Mouse (Mus musculus) forebrain, embryonic 13.5 days (tissue): ENCODE results near the gene Asb7. TPM values are rescaled to one million over a fixed set of nuclear protein-coding genes. Genes with fewer than 3 reads are reported as not detected.
A peak's percentile ranks its signal among the peaks of the same experiment; 100 is the strongest.

Source experiments
- ATAC-seq: fragments of 200-750 bp; cut with Nextera tagmentation; 2 replicates; pipeline ENCODE4 v1.8.0; 2017
- H3K27ac ChIP-seq: fragments of 300-500 bp; sonication (generic); 2 replicates; pipeline ENCODE4 v1.5.1; 2015; ENCODE audit warnings: inconsistent platforms, mild to moderate bottlenecking, moderate library complexity
- H3K27me3 ChIP-seq: fragments of 300-500 bp; sonication (generic); 2 replicates; pipeline ENCODE4 v1.6.1; 2015; ENCODE audit warnings: mild to moderate bottlenecking, inconsistent platforms
- H3K36me3 ChIP-seq: fragments of 300-500 bp; sonication (generic); 2 replicates; pipeline ENCODE4 v1.6.1; 2015; ENCODE audit warnings: mild to moderate bottlenecking, inconsistent platforms; ENCODE audit not compliant: poor library complexity, severe bottlenecking
- H3K4me1 ChIP-seq: fragments of 300-500 bp; sonication (generic); 2 replicates; pipeline ENCODE4 v1.6.1; 2015; ENCODE audit warnings: inconsistent platforms
- H3K4me2 ChIP-seq: fragments of 300-500 bp; sonication (generic); 2 replicates; pipeline ENCODE4 v1.6.1; 2015; ENCODE audit warnings: inconsistent platforms, mild to moderate bottlenecking, moderate library complexity
- H3K4me3 ChIP-seq: fragments of 300-500 bp; sonication (generic); 2 replicates; pipeline ENCODE4 v1.5.1; 2015; ENCODE audit warnings: mild to moderate bottlenecking, inconsistent platforms
- H3K9ac ChIP-seq: fragments of 300-500 bp; sonication (generic); 2 replicates; pipeline ENCODE4 v1.6.1; 2015; ENCODE audit warnings: mild to moderate bottlenecking, inconsistent platforms
- H3K9me3 ChIP-seq: fragments of 300-500 bp; sonication (generic); replicated peaks from 2 replicates; pipeline ENCODE4 v1.6.1; 2016; ENCODE audit warnings: inconsistent platforms
- WGBS: fragments of 180-500 bp; shearing (Covaris S2); methylation state at CpG from one replicate; pipeline ENCODE4 v1.1.7; 2015; 5-methylcytosine and 5-hydroxymethylcytosine counted together
- polyA plus RNA-seq: library from polyadenylated mRNA; unstranded; fragments of >200 nt; fragmentation: Nextera tagmentation; extraction: Ambion mirVana; gene quantifications from 2 replicates; pipeline ENCODE4 v1.2.1, GENCODE M21; 2015

The Asb7 gene
- 16.1 and 16.8 TPM in 2 replicates for polyA plus RNA-seq

DNA sequence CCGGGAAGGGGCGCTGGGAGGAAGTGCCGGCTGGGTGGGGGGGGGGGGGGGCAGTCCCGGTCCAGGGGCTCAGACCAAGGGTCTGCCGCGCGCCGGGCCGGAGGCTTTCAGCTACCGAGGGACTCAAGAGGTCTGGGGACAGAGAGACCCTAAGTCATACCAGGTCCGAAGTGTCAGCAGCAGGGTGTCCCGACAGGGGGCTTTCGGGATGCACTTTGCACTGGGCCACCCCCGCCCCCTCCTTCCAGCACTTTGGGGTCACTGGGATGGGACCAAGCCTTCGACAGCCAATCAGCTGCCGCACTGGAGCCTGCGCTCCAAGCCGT is at the start of gene Asb7:
Asb7 (minus strand) TSS at position 303 of the 326 bp plus-strand sequence.
- peak within 1 kb of the TSS; percentile 94 for H3K27ac ChIP-seq
- ATAC-seq, result no peak; the same call in 1 of the 2 replicates
- H3K9ac ChIP-seq, result peak within 1 kb of the TSS; percentile 84
- H3K27me3 ChIP-seq, result no peaks in the 10 kb centered on the region
- peak within 1 kb of the TSS; percentile 97 for H3K4me2 ChIP-seq
- H3K4me3 ChIP-seq, result peak within 1 kb of the TSS; percentile 77
- H3K4me1 ChIP-seq, result peaks cover 17% of the 10 kb centered on the region
- no peaks in the 10 kb centered on the region for H3K9me3 ChIP-seq
- no peaks in the 10 kb centered on the region for H3K36me3 ChIP-seq
- 0% methylated on average over 13 of the region's 18 CpGs for WGBS

DNA sequence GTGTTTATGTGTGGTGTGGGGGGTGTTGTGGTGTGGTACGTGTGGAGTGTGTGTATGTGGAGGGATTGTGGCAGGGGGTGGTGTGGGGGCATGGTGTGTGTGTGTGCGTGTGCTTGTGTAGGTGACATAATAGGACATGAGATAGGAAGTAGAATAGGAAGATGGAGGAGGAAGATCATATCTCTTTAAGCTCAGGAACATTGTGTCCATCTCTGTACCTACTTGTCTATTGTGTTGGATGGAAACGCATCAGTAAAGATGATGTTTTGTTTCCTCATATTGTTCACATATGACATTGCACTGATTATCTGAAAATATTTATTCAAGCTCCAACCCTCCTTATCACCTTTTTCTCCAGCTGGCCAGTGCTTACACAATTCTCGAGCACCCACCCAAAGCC is 48.0 kb upstream of the Asb7 start:
- Histone ChIP-seq H3K27ac (no peak overlapping the region), H3K36me3 (no peaks in the 10 kb centered on the region), H3K4me3 (no peak overlapping the region), H3K4me1 (no peaks in the 10 kb centered on the region), H3K4me2 (no peak overlapping the region), H3K9ac (no peak overlapping the region), H3K27me3 (no peaks in the 10 kb centered on the region), H3K9me3 (no peaks in the 10 kb centered on the region)
- no peak for ATAC-seq
- WGBS, result 84% methylated on average over 4 of the region's 4 CpGs

DNA sequence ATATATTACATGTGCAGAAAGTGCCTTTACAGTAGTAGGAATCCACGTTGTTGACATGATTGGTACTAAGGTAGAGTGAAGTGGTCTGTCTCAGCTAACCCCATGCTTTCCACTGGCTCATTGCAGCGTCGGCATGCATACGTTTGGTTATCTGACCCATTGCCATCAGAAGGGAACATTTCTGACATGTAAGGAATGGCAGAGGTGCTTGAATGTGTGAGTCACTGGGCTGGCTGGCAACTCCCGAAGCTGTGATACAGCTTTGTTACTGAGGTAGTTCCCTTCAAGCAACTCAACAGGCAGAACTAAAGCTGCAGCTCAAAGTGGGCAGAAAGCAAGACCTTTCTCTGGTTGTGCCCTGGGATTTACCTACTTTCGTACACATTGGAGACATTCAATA is 45.6 kb upstream of the Asb7 start:
- Histone ChIP-seq H3K27me3 (no peaks in the 10 kb centered on the region), H3K4me3 (no peak overlapping the region), H3K4me2 (no peak overlapping the region), H3K9me3 (no peaks in the 10 kb centered on the region), H3K9ac (no peak overlapping the region), H3K36me3 (no peaks in the 10 kb centered on the region), H3K27ac (no peak overlapping the region), H3K4me1 (no peaks in the 10 kb centered on the region)
- ATAC-seq, result no peak
- 91% methylated on average over 6 of the region's 6 CpGs for WGBS

DNA sequence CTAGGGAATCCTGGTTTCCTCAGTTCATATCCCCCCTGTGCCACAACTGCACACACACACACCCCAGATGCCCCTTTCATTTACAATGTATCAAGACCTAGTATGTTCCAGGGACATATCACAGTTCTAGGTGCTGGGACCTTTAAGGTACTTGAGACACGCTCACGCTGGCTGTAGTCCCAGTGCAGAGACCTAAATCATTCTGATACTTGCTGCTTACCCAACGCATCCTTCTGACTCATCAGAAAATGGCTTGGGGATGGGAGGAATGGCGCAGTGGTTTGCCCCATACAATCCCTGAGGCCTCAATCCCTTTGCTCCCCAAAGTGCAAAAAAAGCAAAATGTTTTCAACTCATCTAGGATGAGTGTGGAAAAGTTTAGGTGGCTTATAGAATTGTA is 45.1 kb upstream of the Asb7 start:
- no peak for ATAC-seq
- no peak overlapping the region for H3K4me2 ChIP-seq
- no peaks in the 10 kb centered on the region for H3K9me3 ChIP-seq
- 95% methylated on average over 4 of the region's 4 CpGs for WGBS
- no peak overlapping the region for H3K9ac ChIP-seq
- no peaks in the 10 kb centered on the region for H3K27me3 ChIP-seq
- no peaks in the 10 kb centered on the region for H3K4me1 ChIP-seq
- H3K27ac ChIP-seq, result no peak overlapping the region
- no peaks in the 10 kb centered on the region for H3K36me3 ChIP-seq
- no peak overlapping the region for H3K4me3 ChIP-seq

DNA sequence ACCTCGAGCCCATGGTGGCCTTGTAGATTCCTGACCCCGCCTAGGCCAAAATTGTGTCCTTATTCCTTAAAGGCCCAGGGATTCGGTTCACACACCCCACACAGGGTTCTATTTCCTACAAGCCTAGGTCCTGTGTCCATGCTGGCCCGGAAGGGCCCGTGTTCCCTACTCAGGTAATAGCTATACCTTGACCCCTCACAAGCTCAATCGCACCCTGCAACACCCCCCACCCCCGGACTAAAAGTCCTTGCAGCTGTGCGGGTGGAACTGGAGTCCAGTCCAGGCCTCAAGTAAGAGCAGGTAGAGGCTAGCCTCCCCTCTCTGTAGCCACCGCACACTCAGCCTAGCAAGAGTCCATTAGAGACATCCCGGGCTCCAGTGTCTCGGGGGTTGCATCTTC is 44.5 kb upstream of the Asb7 start:
- 90% methylated on average over 11 of the region's 11 CpGs for WGBS

DNA sequence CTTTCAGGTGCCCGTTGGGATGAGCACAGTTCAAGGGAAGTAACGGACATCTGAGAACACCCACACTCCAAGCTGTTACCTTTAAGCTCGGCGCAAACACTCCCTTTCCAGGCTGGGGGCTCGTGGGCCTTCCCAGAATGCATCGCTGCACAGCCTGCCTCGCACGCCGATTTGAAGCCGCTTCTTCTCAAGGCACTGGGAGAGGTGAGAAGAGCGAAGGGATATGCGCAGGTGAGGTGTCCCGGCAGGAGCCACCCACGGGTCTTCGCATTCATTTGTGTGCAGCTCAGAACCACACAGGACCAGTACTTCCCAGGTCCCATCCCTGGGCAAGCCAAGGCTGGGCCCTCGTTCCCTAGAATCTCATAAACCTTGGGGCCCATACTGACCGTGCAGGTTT is 44.0 kb upstream of the Asb7 start:
- 93% methylated on average over 17 of the region's 17 CpGs for WGBS
- ATAC-seq, result no peak

More for the DNA sequence above, 44.5 kb upstream of the Asb7 start:
- Histone ChIP-seq H3K4me1 (no peaks in the 10 kb centered on the region), H3K27ac (no peak overlapping the region), H3K4me3 (no peak overlapping the region), H3K9ac (no peak overlapping the region), H3K36me3 (no peaks in the 10 kb centered on the region), H3K27me3 (no peaks in the 10 kb centered on the region), H3K4me2 (no peak overlapping the region), H3K9me3 (no peaks in the 10 kb centered on the region)
- ATAC-seq, result no peak

DNA sequence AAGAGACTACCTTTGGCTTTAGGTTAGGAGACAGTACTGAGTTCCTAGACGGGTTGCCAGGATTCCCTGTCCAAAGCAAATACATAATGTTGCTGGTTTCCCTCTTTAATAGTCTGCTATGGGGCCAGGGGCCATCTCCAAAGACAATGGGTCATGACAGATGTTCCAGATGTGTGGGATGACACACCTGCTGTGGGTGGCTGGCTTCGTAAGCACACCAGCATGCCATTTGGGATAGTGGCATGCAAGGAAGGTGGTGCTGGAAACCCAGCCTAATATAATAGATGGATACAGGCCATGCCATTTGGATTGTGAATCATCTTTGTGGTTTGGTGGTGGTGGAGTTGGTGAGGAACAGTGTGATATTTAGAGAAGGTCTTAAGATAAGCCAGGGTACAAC is 39.8 kb upstream of the Asb7 start:
- H3K27me3 ChIP-seq, result no peaks in the 10 kb centered on the region
- WGBS, result 84% methylated on average over 2 of the region's 2 CpGs
- no peak for ATAC-seq

More for the DNA sequence above, 44.0 kb upstream of the Asb7 start:
- Histone ChIP-seq H3K4me3 (no peak overlapping the region), H3K4me1 (no peaks in the 10 kb centered on the region), H3K9ac (no peak overlapping the region), H3K9me3 (no peaks in the 10 kb centered on the region), H3K27ac (no peak overlapping the region), H3K4me2 (no peak overlapping the region), H3K27me3 (no peaks in the 10 kb centered on the region), H3K36me3 (no peaks in the 10 kb centered on the region)

DNA sequence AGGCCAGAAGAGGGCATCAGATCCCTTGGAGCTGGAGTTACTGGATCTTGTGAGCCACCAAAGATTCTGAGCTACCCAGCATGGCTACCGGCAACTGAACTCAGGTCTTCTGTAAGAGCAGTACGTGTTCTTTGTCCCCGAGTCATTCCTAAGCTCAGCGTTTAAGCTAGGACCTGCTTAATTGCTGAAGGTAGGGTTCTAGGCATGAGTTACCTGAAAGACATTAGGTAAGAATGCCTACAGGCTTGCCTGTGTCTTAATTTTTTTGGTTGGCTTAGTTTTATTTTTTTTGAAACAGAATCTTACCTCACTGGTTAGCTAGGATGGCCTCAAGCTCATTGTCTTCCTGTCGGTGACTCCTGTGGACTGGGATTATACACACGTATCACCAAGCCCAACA is 38.7 kb upstream of the Asb7 start:
- Histone ChIP-seq H3K9ac (no peak overlapping the region), H3K4me3 (no peak overlapping the region), H3K4me2 (no peak overlapping the region), H3K4me1 (no peaks in the 10 kb centered on the region), H3K36me3 (0 out of 2 replicates have a peak, but pooled peaks cover 5% of the 10 kb centered on the region), H3K9me3 (no peaks in the 10 kb centered on the region), H3K27ac (no peak overlapping the region), H3K27me3 (no peaks in the 10 kb centered on the region)
- ATAC-seq, result no peak
- 89% methylated on average over 6 of the region's 6 CpGs for WGBS

More for the DNA sequence above, 39.8 kb upstream of the Asb7 start:
- Histone ChIP-seq H3K4me2 (no peak overlapping the region), H3K9ac (no peak overlapping the region), H3K27ac (no peak overlapping the region), H3K36me3 (0 out of 2 replicates have a peak, but pooled peaks cover 5% of the 10 kb centered on the region), H3K4me3 (no peak overlapping the region), H3K9me3 (no peaks in the 10 kb centered on the region), H3K4me1 (no peaks in the 10 kb centered on the region)

DNA sequence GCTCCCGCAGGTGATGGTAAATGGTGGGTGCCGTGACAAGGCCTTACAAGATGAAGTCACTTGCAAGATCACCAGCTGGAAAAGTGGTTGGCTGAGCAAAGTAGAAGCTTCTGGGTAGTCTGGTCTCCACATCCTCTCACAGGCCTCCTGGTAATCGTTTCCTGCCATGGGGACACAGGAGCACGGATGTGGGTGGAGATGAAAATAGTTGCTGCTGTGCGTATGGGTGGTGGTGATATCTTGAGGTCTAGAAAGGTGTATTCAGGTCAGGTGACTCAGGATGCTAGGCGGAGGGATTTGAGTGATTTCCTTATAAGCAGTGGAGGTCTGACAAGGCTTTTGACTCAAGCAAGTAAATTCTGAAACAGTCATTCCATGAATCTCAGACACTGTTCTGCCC is 35.6 kb upstream of the Asb7 start:
- Histone ChIP-seq H3K4me3 (no peak overlapping the region), H3K27me3 (no peaks in the 10 kb centered on the region), H3K4me2 (no peak overlapping the region), H3K4me1 (no peaks in the 10 kb centered on the region), H3K36me3 (peaks cover 11% of the 10 kb centered on the region; the same call in 1 of the 2 replicates), H3K9me3 (no peaks in the 10 kb centered on the region), H3K9ac (no peak overlapping the region), H3K27ac (no peak overlapping the region)
- 91% methylated on average over 6 of the region's 6 CpGs for WGBS
- ATAC-seq, result no peak

DNA sequence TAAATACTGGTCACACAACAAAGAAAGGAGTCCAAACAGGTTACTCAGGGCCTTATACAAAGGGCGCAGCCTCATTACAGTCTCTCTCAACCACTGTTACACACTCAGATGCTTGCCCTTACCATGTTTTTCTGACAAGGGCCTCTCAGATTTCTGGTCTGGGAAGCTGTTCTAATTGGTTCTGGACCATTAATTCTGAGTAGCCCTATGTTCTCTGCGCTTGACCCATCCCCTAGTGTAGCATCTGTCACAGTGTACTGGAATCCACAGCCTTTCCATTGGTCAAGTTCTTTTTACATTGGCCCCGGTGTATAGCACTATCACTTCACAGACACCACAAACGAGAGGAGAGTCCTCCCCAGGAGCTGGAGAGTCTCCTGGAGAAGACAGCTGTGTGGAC is 35.1 kb upstream of the Asb7 start:
- no peaks in the 10 kb centered on the region for H3K27me3 ChIP-seq
- no peak overlapping the region for H3K4me3 ChIP-seq
- no peak overlapping the region for H3K9ac ChIP-seq
- peaks cover 11% of the 10 kb centered on the region; the same call in 1 of the 2 replicates for H3K36me3 ChIP-seq
- H3K27ac ChIP-seq, result no peak overlapping the region
- no peak overlapping the region for H3K4me2 ChIP-seq
- no peak for ATAC-seq
- no peaks in the 10 kb centered on the region for H3K4me1 ChIP-seq
- H3K9me3 ChIP-seq, result no peaks in the 10 kb centered on the region
- 79% methylated on average over 4 of the region's 4 CpGs for WGBS

DNA sequence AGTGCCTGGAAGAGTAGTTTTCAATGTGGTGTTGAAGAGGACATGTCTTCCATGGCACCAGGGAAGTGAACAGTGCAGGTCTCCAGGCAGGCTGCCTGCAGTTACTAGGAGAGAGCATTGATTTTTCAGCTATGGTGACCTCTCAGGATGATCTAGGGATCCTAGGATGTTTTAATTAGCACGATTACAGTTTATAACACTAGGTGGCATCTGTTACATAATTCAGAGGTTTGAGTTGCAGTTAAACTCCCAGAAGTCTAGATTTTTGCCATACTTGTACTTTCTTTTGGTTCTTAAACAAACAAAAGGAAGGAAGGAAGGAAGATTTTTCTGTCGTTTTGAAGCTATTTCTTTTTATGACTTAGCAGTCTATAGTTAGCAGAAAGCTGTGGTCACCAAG is 21.8 kb upstream of the Asb7 start:
- WGBS, result 69% methylated on average over 2 of the region's 2 CpGs
- peaks cover 68% of the 10 kb centered on the region for H3K36me3 ChIP-seq
- no peak overlapping the region for H3K27ac ChIP-seq

DNA sequence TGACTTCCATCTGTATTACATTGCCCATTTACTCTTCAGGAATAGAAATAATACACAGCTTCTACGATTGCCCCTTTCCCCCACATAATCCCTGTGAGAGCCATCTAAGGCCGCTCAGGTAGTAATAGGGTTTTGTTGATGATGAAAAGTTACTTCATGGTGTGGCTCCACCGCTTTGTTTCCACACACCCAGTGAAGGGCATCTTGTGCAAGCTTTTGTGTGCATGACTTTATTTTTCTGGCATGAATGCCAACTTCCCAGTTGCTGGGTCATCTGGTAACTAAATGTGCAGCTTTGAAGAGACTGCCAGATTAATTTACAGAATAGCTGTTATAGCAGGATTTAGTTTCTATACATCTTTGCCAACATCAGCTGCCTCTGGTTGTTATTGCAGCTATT is 15.2 kb upstream of the Asb7 start:
- no peaks in the 10 kb centered on the region for H3K27me3 ChIP-seq
- no peak overlapping the region for H3K27ac ChIP-seq
- no peaks in the 10 kb centered on the region for H3K9me3 ChIP-seq
- ATAC-seq, result no peak
- H3K4me3 ChIP-seq, result no peak overlapping the region
- H3K4me2 ChIP-seq, result no peak overlapping the region
- no peaks in the 10 kb centered on the region for H3K4me1 ChIP-seq
- WGBS, result 94% methylated on average over 3 of the region's 3 CpGs
- no peak overlapping the region for H3K9ac ChIP-seq
- peaks cover 67% of the 10 kb centered on the region for H3K36me3 ChIP-seq

More for the DNA sequence above, 21.8 kb upstream of the Asb7 start:
- H3K4me2 ChIP-seq, result no peak overlapping the region
- no peak overlapping the region for H3K4me3 ChIP-seq
- no peaks in the 10 kb centered on the region for H3K4me1 ChIP-seq
- no peak for ATAC-seq
- no peak overlapping the region for H3K9ac ChIP-seq
- H3K27me3 ChIP-seq, result no peaks in the 10 kb centered on the region
- H3K9me3 ChIP-seq, result no peaks in the 10 kb centered on the region

DNA sequence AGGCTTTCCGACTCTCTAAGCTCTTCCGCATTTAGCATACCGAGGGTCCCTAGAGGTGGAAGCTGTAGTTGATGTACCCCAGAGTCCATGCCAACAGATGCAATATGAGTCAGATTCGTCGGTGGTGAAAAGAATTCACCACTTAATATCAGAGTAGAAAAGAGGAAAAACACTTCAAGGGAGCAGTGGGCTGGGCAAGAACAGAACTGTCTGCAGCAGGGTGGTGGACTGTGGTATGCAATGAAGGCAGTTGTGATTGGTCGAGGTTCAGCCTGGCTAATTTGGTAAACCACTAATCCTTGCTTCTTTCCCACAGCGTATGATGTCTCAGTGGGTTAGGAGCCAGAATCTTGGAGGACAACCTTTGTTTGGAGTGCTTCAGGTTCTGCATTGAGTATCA is 13.3 kb upstream of the Asb7 start:
- no peak overlapping the region for H3K4me2 ChIP-seq
- H3K27me3 ChIP-seq, result no peaks in the 10 kb centered on the region
- H3K9ac ChIP-seq, result no peak overlapping the region
- H3K9me3 ChIP-seq, result no peaks in the 10 kb centered on the region
- H3K27ac ChIP-seq, result no peak overlapping the region
- no peaks in the 10 kb centered on the region for H3K4me1 ChIP-seq
- no peak overlapping the region for H3K4me3 ChIP-seq
- H3K36me3 ChIP-seq, result peaks cover 64% of the 10 kb centered on the region
- WGBS, result 92% methylated on average over 7 of the region's 7 CpGs
- ATAC-seq, result no peak
